Mouse (Mus musculus): Measurements from ENCODE around the gene Olfr410. TPM values are rescaled to one million over a fixed set of nuclear protein-coding genes. Genes with fewer than 3 reads are reported as not detected.

Gene Olfr410
- not detected for polyA plus RNA-seq (2017; shearing (Covaris generic))

GRCm38 (mm10) chr11:74337931-74338330 is at the start of gene Olfr410:
TSS of gene Olfr410 (minus strand) at chr11:74338031.
- ATAC-seq, result no peak

GRCm38 (mm10) chr11:74387203-74387602 is 49.4 kb upstream of the Olfr410 start:
- no peak for ATAC-seq

GRCm38 (mm10) chr11:74385674-74386073 is 47.8 kb upstream of the Olfr410 start:
- ATAC-seq, result no peak

GRCm38 (mm10) chr11:74379166-74379873 is 41.5 kb upstream of the Olfr410 start:
- no peak for ATAC-seq

- ATAC-seq, result no peak
Measured at GRCm38 (mm10) chr11:74376847-74377246, 39.0 kb upstream of the Olfr410 start.

GRCm38 (mm10) chr11:74371393-74372100 is 33.7 kb upstream of the Olfr410 start:
- no peak for ATAC-seq

- no peak for ATAC-seq
Measured at GRCm38 (mm10) chr11:74361769-74362168, 23.9 kb upstream of the Olfr410 start, which contains the start of gene Olfr412. TSS of gene Olfr412 (plus strand) at chr11:74362069.

- ATAC-seq, result no peak
Measured at GRCm38 (mm10) chr11:74352550-74352949, 14.7 kb upstream of the Olfr410 start, which contains the start of gene Olfr411. TSS of gene Olfr411 (minus strand) at chr11:74352650.

- ATAC-seq, result no peak
Measured at GRCm38 (mm10) chr11:74328781-74329180, 9.1 kb downstream of the Olfr410 start.

GRCm38 (mm10) chr11:74326044-74326443 is 11.8 kb downstream of the Olfr410 start:
- ATAC-seq, result no peak

GRCm38 (mm10) chr11:74287256-74287655 is 50.6 kb downstream of the Olfr410 start:
- ATAC-seq, result no peak

GRCm38 (mm10) chr11:74283436-74283835 is 54.4 kb downstream of the Olfr410 start, which contains the start of gene Olfr59:
TSS of gene Olfr59 (plus strand) at chr11:74283736.
- no peak for ATAC-seq

Other genes starting within 250 kb of the Olfr410 start
- gene Olfr401, start 224.3 kb downstream of the Olfr410 start, polyA plus RNA-seq (2017; shearing (Covaris generic)), result not detected
- gene Olfr402, start 184.5 kb downstream of the Olfr410 start, polyA plus RNA-seq (2017; shearing (Covaris generic)), result not detected
- not detected for gene Olfr403, start 151.8 kb downstream of the Olfr410 start, polyA plus RNA-seq (2017; shearing (Covaris generic))
- gene Olfr43, start 126.7 kb downstream of the Olfr410 start, polyA plus RNA-seq (2017; shearing (Covaris generic)), result not detected
- gene Olfr406, start 78.2 kb downstream of the Olfr410 start, polyA plus RNA-seq (2017; shearing (Covaris generic)), result not detected
- under 1 TPM in 1 of 2 experiments, not detected in 1; 0.11 TPM for gene Olfr59, start 54.3 kb downstream of the Olfr410 start, polyA plus RNA-seq (2017; shearing (Covaris generic))
- gene Olfr411, start 14.6 kb upstream of the Olfr410 start, polyA plus RNA-seq (2017; shearing (Covaris generic)), result not detected
- not detected for gene Olfr412, start 24.0 kb upstream of the Olfr410 start, polyA plus RNA-seq (2017; shearing (Covaris generic))

All from CD4-positive, CD25-positive, alpha-beta regulatory T cell, adult 4 months (primary cell).